Mouse (Mus musculus) bone marrow, adult 2 months (tissue): ENCODE measurements around the gene Gm9376.

Experiments
- CTCF ChIP-seq: fragments of 200-500 bp; IDR thresholded peaks from 2 replicates; pipeline ENCODE4 v1.5.1; 2011; ENCODE audit warnings: low read length, control low read depth; ENCODE audit not compliant: control insufficient read depth, insufficient read depth
- POLR2A ChIP-seq: fragments of 200-500 bp; IDR thresholded peaks from 2 replicates; pipeline ENCODE4 v1.6.1; 2011; ENCODE audit warnings: low read depth, mild to moderate bottlenecking, control low read depth, low read length, borderline replicate concordance; ENCODE audit not compliant: control insufficient read depth

GRCm38 (mm10) chr14:118253381-118253780 lies 13.4 kb upstream of the Gm9376 start:
- TF ChIP-seq CTCF (no peak), POLR2A (no peak)
